Mouse (Mus musculus) C2C12 (cell line): Measurements from ENCODE around the gene Skp1a. TPM values are rescaled to one million over a fixed set of nuclear protein-coding genes. Genes with fewer than 3 reads are reported as not detected.

Experiments used
- H3K27me3 ChIP-seq: one replicate; pipeline ENCODE4 v1.6.1; 2011; ENCODE audit not compliant: control insufficient read depth, insufficient read depth, insufficient read length
- H3K36me3 ChIP-seq: one replicate; pipeline ENCODE4 v1.6.1; 2011; ENCODE audit not compliant: control insufficient read depth, insufficient read depth
- H3K4me3 ChIP-seq: one replicate; pipeline ENCODE4 v1.5.1; 2011; ENCODE audit warnings: mild to moderate bottlenecking, control low read depth; ENCODE audit not compliant: poor library complexity, insufficient read depth, severe bottlenecking
- H3K79me2 ChIP-seq: one replicate; pipeline ENCODE4 v1.6.1; 2011; ENCODE audit not compliant: control insufficient read depth, insufficient read depth
- H3K79me3 ChIP-seq: one replicate; pipeline ENCODE4 v1.6.1; 2011; ENCODE audit warnings: low read depth, control low read depth
- H3ac ChIP-seq: one replicate; pipeline ENCODE3; 2011; ENCODE audit warnings: low read depth; ENCODE audit not compliant: control insufficient read depth, insufficient read length
- CEBPB ChIP-seq: IDR thresholded peaks from one replicate; pipeline ENCODE4 v1.6.1; 2011; ENCODE audit warnings: low read depth, mild to moderate bottlenecking, control low read depth, moderate library complexity
- CTCF ChIP-seq: IDR thresholded peaks from one replicate; pipeline ENCODE4 v1.5.1; 2011; ENCODE audit not compliant: control insufficient read depth, insufficient read depth, insufficient read length
- FOSL1 ChIP-seq: IDR thresholded peaks from one replicate; pipeline ENCODE4 v1.8.0; 2011; ENCODE audit warnings: mild to moderate bottlenecking, low read length; ENCODE audit not compliant: poor library complexity, insufficient read depth, severe bottlenecking
- MAX ChIP-seq: IDR thresholded peaks from one replicate; pipeline ENCODE4 v1.6.1; 2011; ENCODE audit warnings: mild to moderate bottlenecking, control low read depth
- MYOD1 ChIP-seq: IDR thresholded peaks from one replicate; pipeline ENCODE4 v1.6.1; 2011; ENCODE audit warnings: low read depth; ENCODE audit not compliant: control insufficient read depth, insufficient read length
- MYOG ChIP-seq: IDR thresholded peaks from one replicate; pipeline ENCODE4 v1.6.1; 2011; ENCODE audit not compliant: control insufficient read depth, insufficient read length; ENCODE audit errors: extremely low read depth
- USF1 ChIP-seq: IDR thresholded peaks from one replicate; pipeline ENCODE4 v1.6.1; 2011; ENCODE audit warnings: low read depth, mild to moderate bottlenecking, control low read depth, moderate library complexity
- polyA plus RNA-seq: library from polyadenylated mRNA; unstranded; fragments of >200 nt; fragmentation: generic; extraction: Trizol; gene quantifications from one replicate; pipeline ENCODE4 v1.2.1, GENCODE M21; 2012; ENCODE audit warnings: missing spikeins

Gene Skp1a
- polyA plus RNA-seq, 1 experiment, result 149 TPM

- TF ChIP-seq FOSL1 (no peak), MYOD1 (no peak), CEBPB (no peak), CTCF (no peak), MAX (no peak)
- Histone ChIP-seq H3K36me3 (no peaks in the 10 kb centered on the region), H3K4me3 (no peak overlapping the region), H3K27me3 (peaks cover 3% of the 10 kb centered on the region), H3K79me2 (no peaks in the 10 kb centered on the region), H3K79me3 (no peaks in the 10 kb centered on the region), H3ac (no peak overlapping the region)
Measured at GRCm38 (mm10) chr11:52223968-52224682, 7.7 kb upstream of the Skp1a start.

GRCm38 (mm10) chr11:52225986-52226599, 5.7 kb upstream of the Skp1a start:
- no peaks in the 10 kb centered on the region for H3K79me2 ChIP-seq
- H3K36me3 ChIP-seq, result no peaks in the 10 kb centered on the region
- no peak overlapping the region for H3K4me3 ChIP-seq
- TF ChIP-seq MYOG (no peak), CTCF (no peak), MYOD1 (no peak), FOSL1 (no peak), USF1 (no peak), CEBPB (no peak), MAX (no peak)
- H3ac ChIP-seq, result no peak overlapping the region
- H3K79me3 ChIP-seq, result no peaks in the 10 kb centered on the region
- no peaks in the 10 kb centered on the region for H3K27me3 ChIP-seq

- TF ChIP-seq MAX (no peak), CTCF (no peak), USF1 (no peak), MYOD1 (no peak), FOSL1 (no peak), CEBPB (no peak), MYOG (no peak)
Measured at GRCm38 (mm10) chr11:52227053-52227452, 4.7 kb upstream of the Skp1a start.

GRCm38 (mm10) chr11:52227466-52228226, 4.1 kb upstream of the Skp1a start:
- Histone ChIP-seq H3K27me3 (no peaks in the 10 kb centered on the region), H3K79me3 (peaks cover 7% of the 10 kb centered on the region), H3K79me2 (peaks cover 9% of the 10 kb centered on the region), H3K36me3 (no peaks in the 10 kb centered on the region), H3K4me3 (no peak overlapping the region), H3ac (no peak overlapping the region)
- TF ChIP-seq FOSL1 (no peak), MYOG (no peak), MAX (no peak), CEBPB (no peak), USF1 (no peak), MYOD1 (no peak), CTCF (no peak)

More at GRCm38 (mm10) chr11:52227053-52227452, 4.7 kb upstream of the Skp1a start:
- Histone ChIP-seq H3ac (no peak overlapping the region), H3K79me3 (peaks cover under 1% of the 10 kb centered on the region), H3K79me2 (peaks cover 4% of the 10 kb centered on the region), H3K27me3 (no peaks in the 10 kb centered on the region), H3K4me3 (no peak overlapping the region), H3K36me3 (no peaks in the 10 kb centered on the region)

- H3K36me3 ChIP-seq, result no peaks in the 10 kb centered on the region
- no peak overlapping the region for H3ac ChIP-seq
- no peaks in the 10 kb centered on the region for H3K27me3 ChIP-seq
- H3K79me3 ChIP-seq, result peaks cover 19% of the 10 kb centered on the region
- peaks cover 22% of the 10 kb centered on the region for H3K79me2 ChIP-seq
- no peak for TF ChIP-seq MYOG
- peak; percentile 54 for TF ChIP-seq MYOD1
- H3K4me3 ChIP-seq, result no peak overlapping the region
Measured at GRCm38 (mm10) chr11:52228722-52229448, 2.9 kb upstream of the Skp1a start.
